In the genomic region with DNA sequence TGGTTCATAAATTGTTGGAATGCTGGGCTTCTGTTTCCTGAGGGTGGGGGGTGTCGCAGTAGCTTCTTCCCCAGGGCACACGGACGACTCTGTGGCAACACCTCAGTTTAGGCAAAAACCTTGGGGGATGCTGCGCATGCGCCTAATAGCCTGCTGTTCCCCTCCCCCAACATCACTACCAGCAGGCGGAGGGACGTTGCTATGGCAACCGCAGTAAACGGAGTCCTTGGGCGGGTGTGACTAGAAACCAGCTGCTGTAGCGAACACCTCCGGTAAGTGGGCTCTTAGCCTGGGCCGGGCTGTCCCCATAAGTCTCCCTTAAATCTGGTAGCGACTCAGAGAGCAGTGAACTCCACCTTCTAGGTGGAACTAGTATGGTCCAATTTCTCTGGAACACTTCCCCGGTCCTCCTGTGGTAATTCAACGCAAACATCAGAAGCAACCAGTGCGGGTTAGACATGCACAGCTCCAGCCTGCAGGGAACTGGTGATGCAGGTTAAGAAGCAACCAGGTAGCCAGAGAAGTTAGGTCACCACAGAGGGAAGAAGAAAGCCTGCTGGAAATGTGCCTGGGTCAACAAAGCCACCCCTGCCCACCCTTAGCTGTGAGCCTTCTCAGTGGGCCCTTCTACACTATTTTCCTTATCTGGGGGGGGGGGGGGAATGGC, we compare ENCODE assay signal across 8 mouse cellular contexts. TPM values are rescaled to one million over a fixed set of nuclear protein-coding genes. Genes with fewer than 3 reads are reported as not detected.
A peak's percentile ranks its signal among the peaks of the same experiment; 100 is the strongest.
DNase-seq lines count a peak whose midpoint lies in the region; ATAC-seq lines count a peak whose summit lies in the region.

A gene (plus strand): TSS at position 220 of the 667 bp plus-strand sequence.

- peak; percentile 36 to 61 for DNase-seq in adrenal gland, adult 18-20 months (ENCODE audit: low spot score in 2 of 2)
- DNase-seq in cerebellum, postnatal 4 days (ENCODE audit: low spot score in 2 of 2), result peak; percentile 59 to 83
- peak; percentile 60 for DNase-seq in gastrocnemius, postnatal 14 days
- peak; percentile 77 to 90 for DNase-seq in left cerebral cortex, adult 9 months (ENCODE audit: low spot score in 2 of 2)
- DNase-seq in right cerebral cortex, adult 18-20 months, result peak; percentile 91

- no peak within 1 kb of the TSS for H3K9ac ChIP-seq in intestine, embryonic 15.5 days

- no peaks in the 10 kb centered on the region for H3K36me3 ChIP-seq in intestine, embryonic 15.5 days

- peak within 1 kb of the TSS; percentile 17 for H3K4me3 ChIP-seq in intestine, embryonic 15.5 days (replicated peaks)

- ATAC-seq in intestine, embryonic 15.5 days, result peak; percentile 67
- ATAC-seq in megakaryocyte, adult 5-6 weeks (ENCODE audit: poor library complexity, severe bottlenecking), result peak; percentile 15; the same call in 1 of the 2 replicates
- no peak for ATAC-seq in erythroid progenitor cell, adult 5-6 weeks (replicated peaks; ENCODE audit: low FRiP score, poor library complexity, severe bottlenecking)

- H3K27ac ChIP-seq in intestine, embryonic 15.5 days, result no peak within 1 kb of the TSS

- peak within 1 kb of the TSS; percentile 62 for H3K4me2 ChIP-seq in intestine, embryonic 15.5 days (replicated peaks)

- no peaks in the 10 kb centered on the region for H3K27me3 ChIP-seq in intestine, embryonic 15.5 days (replicated peaks)

- no peaks in the 10 kb centered on the region for H3K9me3 ChIP-seq in intestine, embryonic 15.5 days

- 1% methylated on average over 17 of the region's 17 CpGs for WGBS in intestine, embryonic 15.5 days

- intact Hi-C loops in gastrocnemius, postnatal 14 days (cut with DNase I; ENCODE audit: low total_unique reads), result no loop called here

- H3K4me1 ChIP-seq in intestine, embryonic 15.5 days (replicated peaks), result peaks cover 9% of the 10 kb centered on the region; the same call in 1 of the 2 replicates

RNA-seq across cellular contexts. Expression of the gene that starts here (rescaled TPM):
- total RNA-seq in adrenal gland, adult 18-20 months (2021), result 1 to 10 TPM in 1 of 2 experiments, under 1 TPM in 1; 0.22 to 1.4 TPM
- total RNA-seq in gastrocnemius, postnatal 14 days (2021), result under 1 TPM; 0.10 to 0.24 TPM
- 0.14 and 0.38 TPM in 2 replicates for polyA plus RNA-seq in intestine, embryonic 15.5 days (2015; fragmentation: Nextera tagmentation; extraction: Ambion mirVana)
- total RNA-seq in megakaryocyte, adult 5-6 weeks (2015), result not detected in 2 replicates
- total RNA-seq in megakaryocyte, adult 5-6 weeks (2017), result 0.07 TPM in 1 of 2 replicates, not detected in the other
- not detected in 2 replicates for total RNA-seq in erythroid progenitor cell, adult 5-6 weeks (2015; ENCODE audit: low replicate concordance)
- not detected in 2 replicates for total RNA-seq in erythroid progenitor cell, adult 5-6 weeks (2017; ENCODE audit: low replicate concordance)

Comparison
In these comparisons a context has a peak if more than half of its experiments do, and no peak if none do; other contexts are left out.
1. Peak in DNase-seq in gastrocnemius, postnatal 14 days; RNA of the gene not detected or under 1 TPM.
2. Peak in ATAC-seq, H3K4me3 ChIP-seq and H3K4me2 ChIP-seq in intestine, embryonic 15.5 days; RNA of the gene not detected or under 1 TPM.
3. Peak in ATAC-seq in megakaryocyte, adult 5-6 weeks; RNA of the gene not detected or under 1 TPM.